Mouse (Mus musculus) liver, adult (tissue): ENCODE results near the gene Gm6337.
"Not testable (repeated sequence)": the region's sequence is repeated elsewhere in the genome, so short reads cannot be mapped to it uniquely, and the experiment has no call there.

Source experiments
- GATA4 ChIP-seq: IDR thresholded peaks from 2 replicates; pipeline ENCODE4 v1.6.1; 2014; ENCODE audit warnings: mild to moderate bottlenecking, low read length; ENCODE audit not compliant: insufficient replicate concordance

Gene Gm6337

DNA sequence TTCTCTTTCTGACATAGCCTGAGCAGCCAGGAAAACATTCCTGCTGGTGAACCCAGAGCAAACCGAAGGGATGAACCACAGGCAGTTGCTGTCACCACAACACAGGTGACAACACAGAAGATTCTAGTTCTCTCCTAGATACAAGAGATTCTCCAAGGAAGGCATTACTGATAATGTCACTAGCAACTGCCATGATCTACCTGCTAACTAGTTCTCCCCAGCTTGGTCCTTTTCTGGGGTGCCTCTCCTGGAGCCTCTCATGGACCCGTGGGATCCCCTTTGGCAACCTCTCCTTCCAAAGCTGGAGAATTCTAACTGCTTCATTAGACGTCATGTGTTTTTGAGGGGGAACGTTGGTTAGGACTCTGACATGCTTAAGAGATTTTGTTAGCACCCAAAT is at the start of gene Gm6337:
TSS of gene Gm6337 (minus strand) at position 101 of the 400 bp plus-strand sequence.
- not testable (repeated sequence) for TF ChIP-seq GATA4

GRCm38 (mm10) chr14:6093842-6094241 is 35.8 kb upstream of the Gm6337 start, which contains the start of gene Gm8206:
Gene Gm8206 (minus strand): TSS chr14:6093942.
- TF ChIP-seq GATA4 = not testable (repeated sequence)
